Mouse (Mus musculus) liver, postnatal 0 days (tissue): Measurements from ENCODE around the gene 2010111I01Rik.

ENCODE experiments used
- CTCF ChIP-seq: sonication (generic); IDR thresholded peaks from 2 replicates; pipeline ENCODE4 v1.5.1; 2016; ENCODE audit warnings: antibody characterized with exemption, low read depth
- EP300 ChIP-seq: IDR thresholded peaks from 2 replicates; pipeline ENCODE4 v1.6.1; 2016; ENCODE audit warnings: antibody characterized with exemption, low read depth, mild to moderate bottlenecking

DNA sequence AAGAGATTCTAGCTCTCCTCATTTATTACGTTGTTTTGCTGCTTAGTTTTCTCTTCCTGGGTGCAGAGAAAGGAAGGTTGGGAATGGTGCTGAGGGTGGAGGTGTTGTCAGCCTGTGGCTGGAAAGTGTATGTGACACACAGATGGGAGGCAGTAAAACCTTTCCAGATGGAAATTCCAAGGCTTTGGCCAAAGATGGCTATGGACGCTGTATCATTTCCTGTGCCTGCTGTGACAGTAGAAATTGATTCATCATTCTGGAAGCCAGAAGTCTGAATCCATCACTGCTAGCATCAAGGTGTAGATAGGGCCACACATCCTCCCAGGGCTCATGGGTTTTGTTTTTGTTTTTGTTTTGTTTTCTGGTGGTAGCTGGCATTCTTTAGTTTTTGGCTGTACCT lies 141.9 kb downstream of the 2010111I01Rik start:
- no peak for TF ChIP-seq CTCF
- no peak for TF ChIP-seq EP300
